Mouse (Mus musculus) cerebellum, adult 2 months (tissue): Measurements from ENCODE around the gene Igdcc3.
A peak's percentile ranks its signal among the peaks of the same experiment; 100 is the strongest.

Experiments
- CTCF ChIP-seq: fragments of 200-500 bp; IDR thresholded peaks from 2 replicates; pipeline ENCODE4 v1.5.1; 2011; ENCODE audit warnings: low read depth, mild to moderate bottlenecking, control low read depth, low read length, moderate library complexity, borderline replicate concordance; ENCODE audit not compliant: insufficient read depth
- POLR2A ChIP-seq: fragments of 200-500 bp; IDR thresholded peaks from 2 replicates; pipeline ENCODE4 v1.6.1; 2011; ENCODE audit warnings: low read length, control low read depth, borderline replicate concordance; ENCODE audit not compliant: insufficient read depth

DNA sequence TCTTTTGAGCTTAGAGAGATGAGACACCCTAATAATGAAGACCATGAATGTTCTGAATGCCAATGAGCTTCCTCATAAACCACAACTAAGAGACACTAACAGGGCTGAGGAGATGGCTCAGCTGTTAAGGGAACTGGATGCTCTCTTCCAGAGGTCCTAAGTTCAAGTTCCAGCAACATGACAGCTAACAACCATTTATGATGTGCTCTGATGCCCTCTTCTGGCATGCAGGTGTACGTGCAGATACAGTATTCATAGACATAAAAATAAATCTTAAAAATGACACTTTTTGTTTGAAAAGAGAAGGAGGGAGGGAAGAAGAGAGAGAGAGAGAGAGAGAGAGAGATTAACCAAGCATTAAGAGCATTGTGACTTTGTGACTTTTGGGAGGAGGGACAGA is 23.9 kb downstream of the Igdcc3 start:
- peak; percentile 30; the same call in 1 of the 2 replicates for TF ChIP-seq CTCF
- TF ChIP-seq POLR2A = no peak
